31 mouse cellular contexts compared by ENCODE assay signal in the genomic region with DNA sequence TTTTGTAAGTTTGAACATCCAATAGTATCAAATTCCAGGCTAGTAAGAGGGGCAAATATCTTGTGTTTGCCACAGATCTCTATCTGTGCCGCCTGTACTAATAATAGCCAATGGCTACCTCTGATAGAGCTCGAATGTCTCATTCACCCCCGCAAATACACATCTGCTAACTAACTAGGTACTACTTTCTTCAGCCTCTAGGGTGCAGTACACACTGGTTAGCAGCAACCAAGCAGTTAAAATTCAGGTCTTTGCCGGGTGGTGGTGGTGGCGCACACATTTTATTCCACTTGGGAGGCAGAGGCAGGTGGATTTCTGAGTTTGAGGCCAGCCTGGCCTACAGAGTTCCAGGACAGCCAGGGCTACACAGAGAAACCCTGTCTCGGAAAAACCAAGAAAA.
DNase-seq lines count a peak whose midpoint lies in the region; ATAC-seq and TF ChIP-seq lines count a peak whose summit lies in the region.
"Had no signal": no experiment of that assay in that cellular context is flagged by ENCODE, and none has a peak within 500 bp of the region (broad histone marks: within the 10 kb centered on the region; RNA-seq: fewer than 3 reads in every experiment).

No protein-coding gene starts in this region.

- no peaks in the 10 kb centered on the region for H3K9me3 ChIP-seq in midbrain, embryonic 11.5 days (ENCODE audit: control insufficient read depth, low read length)
- no peaks in the 10 kb centered on the region for H3K9me3 ChIP-seq in midbrain, embryonic 13.5 days
- no peaks in the 10 kb centered on the region for H3K9me3 ChIP-seq in ES-E14 (ENCODE audit: control insufficient read depth, insufficient read depth, low read depth, low read length)
- H3K9me3 ChIP-seq: embryonic facial prominence, embryonic 10.5 days; embryonic facial prominence, embryonic 13.5 days; forebrain, embryonic 12.5 days; heart, embryonic 12.5 days; heart, embryonic 15.5 days had no signal

- no peak overlapping the region for H3K27ac ChIP-seq in midbrain, embryonic 11.5 days (ENCODE audit: low read depth, low read length)
- H3K27ac ChIP-seq in midbrain, embryonic 13.5 days = no peak overlapping the region
- H3K27ac ChIP-seq in ES-E14 (ENCODE audit: insufficient read depth, low read depth, low read length, poor library complexity, severe bottlenecking) = no peak overlapping the region
- H3K27ac ChIP-seq: embryonic facial prominence, embryonic 10.5 days; embryonic facial prominence, embryonic 13.5 days; forebrain, embryonic 12.5 days; gastrocnemius, adult 2 months; heart, embryonic 15.5 days; hindbrain, embryonic 14.5 days; hindbrain, postnatal 0 days had no signal

- no peaks in the 10 kb centered on the region for H3K27me3 ChIP-seq in midbrain, embryonic 11.5 days (ENCODE audit: control insufficient read depth, insufficient read depth, low read length)
- no peaks in the 10 kb centered on the region for H3K27me3 ChIP-seq in midbrain, embryonic 13.5 days
- H3K27me3 ChIP-seq: embryonic facial prominence, embryonic 13.5 days; forebrain, embryonic 12.5 days; heart, embryonic 12.5 days; heart, embryonic 15.5 days had no signal

- no peak overlapping the region for H3K4me2 ChIP-seq in midbrain, embryonic 11.5 days
- H3K4me2 ChIP-seq in midbrain, embryonic 13.5 days (replicated peaks) = no peak overlapping the region
- H3K4me2 ChIP-seq: embryonic facial prominence, embryonic 13.5 days; forebrain, embryonic 12.5 days; heart, embryonic 12.5 days; heart, embryonic 15.5 days; hindbrain, embryonic 14.5 days had no signal

- H3K9ac ChIP-seq in midbrain, embryonic 11.5 days (ENCODE audit: low read length) = no peak overlapping the region
- H3K9ac ChIP-seq in midbrain, embryonic 13.5 days (replicated peaks) = no peak overlapping the region
- no peak overlapping the region for H3K9ac ChIP-seq in ES-E14 (ENCODE audit: insufficient read depth, low read depth, low read length, poor library complexity, severe bottlenecking)
- H3K9ac ChIP-seq: embryonic facial prominence, embryonic 13.5 days; forebrain, embryonic 12.5 days; heart, embryonic 12.5 days; heart, embryonic 15.5 days; hindbrain, embryonic 14.5 days had no signal

- WGBS in midbrain, embryonic 11.5 days = 89% methylated on average over 6 of the region's 6 CpGs
- WGBS in midbrain, embryonic 13.5 days = 90% methylated on average over 6 of the region's 6 CpGs

- no peaks in the 10 kb centered on the region for H3K36me3 ChIP-seq in midbrain, embryonic 11.5 days (ENCODE audit: control insufficient read depth, insufficient read depth, low read length)
- no peaks in the 10 kb centered on the region for H3K36me3 ChIP-seq in midbrain, embryonic 13.5 days
- no peaks in the 10 kb centered on the region for H3K36me3 ChIP-seq in ES-E14 (ENCODE audit: control insufficient read depth, insufficient read depth, low read length, poor library complexity, severe bottlenecking)
- H3K36me3 ChIP-seq: embryonic facial prominence, embryonic 10.5 days; embryonic facial prominence, embryonic 13.5 days; forebrain, embryonic 12.5 days; heart, embryonic 12.5 days; heart, embryonic 15.5 days had no signal

- H3K4me1 ChIP-seq in midbrain, embryonic 11.5 days (ENCODE audit: control insufficient read depth, insufficient read depth, low read length) = no peaks in the 10 kb centered on the region
- H3K4me1 ChIP-seq in midbrain, embryonic 13.5 days (replicated peaks) = 0 out of 2 replicates have a peak, but pooled peaks cover 4% of the 10 kb centered on the region
- no peaks in the 10 kb centered on the region for H3K4me1 ChIP-seq in ES-E14 (ENCODE audit: control insufficient read depth in 2 of 2, insufficient read depth in 2 of 2, low read length in 2 of 2, poor library complexity in 1 of 2)
- H3K4me1 ChIP-seq: embryonic facial prominence, embryonic 10.5 days; embryonic facial prominence, embryonic 13.5 days; forebrain, embryonic 12.5 days; heart, embryonic 12.5 days; heart, embryonic 15.5 days had no signal

- no peak overlapping the region for H3K4me3 ChIP-seq in midbrain, embryonic 11.5 days (ENCODE audit: low read depth, low read length)
- H3K4me3 ChIP-seq in midbrain, embryonic 13.5 days (replicated peaks) = no peak overlapping the region
- no peak overlapping the region for H3K4me3 ChIP-seq in ES-E14 (ENCODE audit: insufficient read depth in 1 of 2, low read depth in 1 of 2, low read length in 2 of 2, poor library complexity in 1 of 2, severe bottlenecking in 1 of 2)
- H3K4me3 ChIP-seq: embryonic facial prominence, embryonic 10.5 days; embryonic facial prominence, embryonic 13.5 days; erythroblast, embryonic 14.5 days; forebrain, embryonic 12.5 days; gastrocnemius, adult 2 months; heart, embryonic 12.5 days; heart, embryonic 15.5 days had no signal

- intact Hi-C loops in heart, postnatal 14 days (cut with DNase I) = no loop called here

- DNase-seq in embryo, embryonic 10 days (ENCODE audit: low spot score) = peak; percentile 11
- DNase-seq in embryo, embryonic 10.5 days (ENCODE audit: low spot score) = no peak
- peak; percentile 35 for DNase-seq in midbrain, embryonic 11.5 days (ENCODE audit: low spot score, missing footprints)
- DNase-seq in ES-E14 (ENCODE audit: low read depth, low spot score) (peak; percentile 30), ZHBTc4 (ENCODE audit: low read depth, low spot score) (peak; percentile 46)
- no peak for DNase-seq in heart, postnatal 14 days
- DNase-seq in cerebellum, postnatal 25 days = no peak
- DNase-seq: adrenal gland, adult 8-10 months; adrenal gland, postnatal 25 days; cerebellum, adult 11-12 months; cerebellum, adult 8-10 months; cerebellum, postnatal 10 days; embryo, embryonic 11 days; gastrocnemius, adult 2 months; gastrocnemius, postnatal 14 days; heart, adult 11 months; heart, postnatal 10 days; heart, postnatal 4 days had no signal

- ATAC-seq in midbrain, embryonic 11.5 days (ENCODE audit: low FRiP score) = no peak
- no peak for ATAC-seq in midbrain, embryonic 13.5 days
- ATAC-seq: activated CD4-positive, CD25-positive, alpha-beta regulatory T cell, adult 4 months; forebrain, embryonic 16.5 days; hindbrain, postnatal 0 days; inflammation-experienced regulatory T-cells, adult 6 months; intestine, embryonic 16.5 days had no signal

- in situ Hi-C loops in ES-E14 (cut with MboI; ENCODE audit: low sequenced_read_pairs in 2 of 2, unreplicated experiment in 2 of 2) = no loop called here

TF ChIP-seq in ES-E14, 5 proteins besides CTCF, POLR2A, EP300 and RAD21:
- TF ChIP-seq CHD2 (IDR thresholded peaks at IDR 0.05; ENCODE audit: low read depth, low read length) (no peak), ZC3H11A (IDR thresholded peaks at IDR 0.05; ENCODE audit: borderline replicate concordance, low read depth, low read length) (0 out of 2 replicates have a peak, but pooled peaks have one; percentile 3), ZNF384 (IDR thresholded peaks at IDR 0.05; ENCODE audit: low read depth, low read length) (no peak)

Comparison
In these comparisons a context has a peak if more than half of its experiments do, and no peak if none do; other contexts are left out.
1. DNase-seq: peak in embryo, embryonic 10 days (single experiment), midbrain, embryonic 11.5 days (single experiment), ES-E14 (single experiment) and ZHBTc4 (single experiment); none in embryo, embryonic 10.5 days (single experiment), heart, postnatal 14 days (0 of 2) and cerebellum, postnatal 25 days (0 of 2).